Mouse (Mus musculus): ENCODE measurements around the gene Gm34302. TPM values are rescaled to one million over a fixed set of nuclear protein-coding genes. Genes with fewer than 3 reads are reported as not detected.
"Not testable (repeated sequence)": the region's sequence is repeated elsewhere in the genome, so short reads cannot be mapped to it uniquely, and the experiment has no call there.

Gene Gm34302
- not detected for polyA plus RNA-seq (2017; shearing (Covaris generic))

DNA sequence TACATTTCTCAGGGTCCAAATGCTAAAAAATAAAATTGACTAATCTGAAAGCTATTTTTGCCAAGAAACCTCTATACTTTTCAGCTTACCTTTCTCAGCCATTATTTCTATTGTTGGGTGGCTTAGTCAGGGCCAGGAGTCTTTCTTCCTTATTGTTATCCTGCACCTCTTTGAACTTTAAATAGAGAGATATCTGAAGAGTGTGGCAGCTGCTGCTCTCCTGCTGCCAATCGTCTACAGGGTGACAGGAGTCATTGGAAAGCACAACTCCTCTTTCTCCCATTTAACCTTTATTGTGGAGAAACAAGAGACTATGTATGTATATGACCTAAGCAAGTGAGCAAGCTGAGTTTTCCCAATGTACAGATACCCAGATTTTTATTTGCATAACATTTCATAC lies at the start of gene Gm34302:
Gm34302 (minus strand) TSS at position 154 of the 400 bp plus-strand sequence.
- ATAC-seq, result no peak

GRCm38 (mm10) chr3:63531847-63532246 lies 48.2 kb upstream of the Gm34302 start:
- no peak for ATAC-seq

DNA sequence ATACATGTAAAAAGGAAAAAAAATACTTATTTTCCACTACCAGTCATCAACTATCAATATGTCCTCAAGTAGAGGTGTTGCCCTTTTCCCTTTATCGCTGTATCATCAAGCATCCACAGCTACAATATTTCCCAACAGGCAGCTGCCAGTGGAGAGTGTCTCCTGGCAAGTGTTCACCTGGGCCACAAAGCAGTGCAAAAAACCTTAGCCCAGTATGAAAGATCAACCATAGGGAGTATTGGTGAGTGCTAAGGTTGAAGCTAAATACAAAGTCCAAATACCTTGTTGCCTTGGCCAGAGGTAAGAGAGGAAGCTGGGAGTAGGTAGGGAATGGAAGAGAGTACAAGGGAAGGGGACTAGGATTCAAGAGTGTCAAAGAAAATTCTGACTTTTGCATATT lies 34.0 kb upstream of the Gm34302 start:
- ATAC-seq, result no peak

DNA sequence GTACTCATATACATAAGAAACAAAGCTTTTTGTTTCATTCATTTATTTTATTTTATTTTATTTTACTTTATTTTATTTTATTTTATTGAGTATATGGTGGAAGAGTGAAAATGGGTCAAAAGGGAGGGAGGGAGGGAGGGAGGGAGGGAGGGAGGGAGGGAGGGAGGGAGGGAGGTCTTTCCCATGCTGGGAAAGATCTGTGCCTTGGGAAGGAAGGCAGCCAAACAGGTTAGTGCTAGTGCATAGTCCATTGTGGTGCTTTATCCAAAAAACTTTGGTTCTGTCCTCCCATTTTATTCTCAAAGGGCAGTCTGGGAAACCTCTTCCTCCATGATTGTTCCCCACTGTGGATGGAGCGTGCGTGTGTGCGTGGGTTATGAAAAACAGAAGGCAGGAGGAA lies 32.6 kb upstream of the Gm34302 start:
- ATAC-seq, result not testable (repeated sequence)

- no peak for ATAC-seq
Observed at GRCm38 (mm10) chr3:63511316-63511715, 27.6 kb upstream of the Gm34302 start.

DNA sequence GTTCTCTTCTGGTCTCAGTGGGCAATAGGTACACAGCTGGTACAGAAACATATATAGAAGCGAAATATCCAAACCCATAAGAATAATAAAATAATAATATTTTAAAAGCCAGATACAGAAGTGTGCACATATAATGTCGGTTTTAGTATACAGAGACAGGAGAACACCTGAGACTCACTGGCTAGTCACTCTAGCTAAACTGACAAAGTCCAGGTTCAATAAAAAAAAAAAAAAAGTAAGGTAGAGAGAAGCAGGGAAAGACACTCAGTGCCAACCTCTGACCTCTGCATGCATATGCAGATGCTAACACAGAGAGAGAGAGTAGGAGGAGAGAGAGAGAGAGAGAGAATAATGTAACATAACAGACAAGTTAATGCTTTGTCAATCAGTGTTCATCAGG lies 25.8 kb upstream of the Gm34302 start:
- ATAC-seq, result no peak

- no peak for ATAC-seq
Observed at GRCm38 (mm10) chr3:63508924-63509323, 25.2 kb upstream of the Gm34302 start.

DNA sequence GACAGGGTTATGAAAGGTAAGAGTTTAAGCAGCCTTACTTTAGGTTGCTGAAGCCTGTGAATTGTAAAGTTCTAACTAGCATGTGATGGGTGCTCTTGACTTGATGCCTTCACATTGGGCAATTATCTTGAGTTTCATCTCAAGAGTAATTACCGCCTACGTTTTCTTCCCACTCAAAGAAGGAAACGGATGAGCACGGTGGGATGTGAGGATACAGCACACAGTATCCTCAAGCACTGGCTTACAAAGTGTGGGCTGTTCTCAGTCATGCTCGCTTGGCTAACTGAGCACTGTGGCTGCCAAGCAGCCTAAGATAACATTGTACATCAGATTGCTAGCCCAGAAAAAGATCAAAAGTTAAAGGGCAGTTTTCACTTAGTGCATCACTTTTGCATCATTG lies 20.8 kb upstream of the Gm34302 start:
- ATAC-seq, result no peak

DNA sequence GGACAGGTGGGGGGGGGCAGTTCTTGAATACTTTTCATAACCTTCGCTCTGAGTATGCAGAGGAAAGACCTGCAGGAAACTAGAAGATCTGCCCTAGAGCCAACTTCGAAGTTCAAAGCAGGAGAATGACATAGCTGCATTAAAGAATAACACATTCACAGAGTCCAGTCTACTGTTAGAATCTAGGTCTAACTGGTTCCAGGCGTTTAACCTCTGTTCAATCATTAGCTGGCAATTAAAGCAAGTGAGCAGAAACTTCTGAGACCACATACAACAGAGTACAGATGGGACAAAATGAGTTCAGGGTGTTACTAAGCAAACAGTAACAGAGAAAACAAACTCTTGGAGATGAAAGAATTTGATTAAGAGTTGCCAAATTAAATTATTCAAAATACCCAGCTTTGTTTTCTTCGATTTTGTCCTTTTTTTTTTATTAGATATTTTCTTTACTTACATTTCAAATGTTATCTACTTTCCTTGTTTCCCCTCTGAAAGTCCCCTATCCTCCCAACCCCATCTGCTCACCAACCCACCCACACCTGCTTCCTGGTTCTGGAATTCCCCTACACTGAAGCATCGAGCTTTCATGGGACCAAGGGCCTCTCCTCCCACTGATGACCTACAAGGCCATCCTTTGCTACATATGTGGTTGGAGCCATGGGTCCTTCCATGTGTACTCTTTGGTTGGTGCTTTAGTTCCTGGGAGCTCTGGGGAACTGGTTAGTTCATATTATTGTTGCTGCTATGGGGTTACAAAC lies 11.1 kb upstream of the Gm34302 start:
- no peak for ATAC-seq

- no peak for ATAC-seq
Observed at GRCm38 (mm10) chr3:63493563-63493962, 9.9 kb upstream of the Gm34302 start.

DNA sequence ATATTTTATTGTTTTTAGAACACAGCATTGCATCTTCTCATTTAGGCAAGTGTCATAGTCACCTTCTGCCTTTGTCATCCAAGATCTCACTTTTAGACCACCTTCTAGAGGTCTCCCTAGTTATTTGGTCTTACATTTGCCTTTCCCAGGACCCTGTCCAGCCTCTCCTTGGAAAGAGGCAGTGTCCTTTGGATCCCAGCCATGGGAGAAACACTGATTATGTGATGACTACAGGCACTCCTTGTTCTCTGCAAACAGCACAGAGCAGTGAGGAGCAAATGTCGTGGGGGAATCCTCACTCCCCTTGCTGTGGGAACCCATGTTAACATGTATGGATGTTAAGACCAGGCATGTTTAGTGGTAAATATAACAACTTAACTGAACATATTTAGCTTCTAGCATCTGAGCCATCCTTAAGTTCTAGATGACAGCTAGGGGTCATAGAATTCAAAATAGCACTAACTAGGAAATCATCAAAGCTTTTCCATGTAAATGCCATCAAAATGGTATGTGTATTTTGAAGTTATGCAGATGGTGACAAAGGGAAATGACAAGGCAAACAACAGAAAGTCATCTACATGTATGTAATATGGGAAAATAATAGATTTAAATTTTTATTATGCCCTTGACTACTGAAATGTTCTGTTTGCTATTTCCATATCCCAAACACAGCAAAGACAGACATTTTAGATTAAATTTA lies 43.1 kb downstream of the Gm34302 start:
- no peak for ATAC-seq

DNA sequence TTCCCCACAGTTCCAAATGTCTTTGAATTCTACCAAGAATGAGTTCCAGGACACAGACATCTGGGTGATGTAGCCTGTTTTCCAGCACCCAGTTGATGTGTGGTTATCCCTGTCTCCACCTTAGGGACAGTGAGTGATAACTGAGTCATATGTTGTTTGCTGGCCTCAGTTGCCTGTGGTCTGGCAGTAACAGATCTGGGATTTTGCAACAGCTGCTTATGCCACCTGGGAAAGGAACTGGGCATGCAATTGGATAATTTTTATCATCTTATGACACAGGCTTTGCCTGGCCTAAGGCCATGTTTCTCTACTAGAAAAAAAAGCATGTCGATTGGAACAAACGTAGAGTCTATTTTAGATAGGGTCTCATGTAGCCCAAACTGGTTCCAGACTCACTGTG lies 43.9 kb downstream of the Gm34302 start:
- ATAC-seq, result no peak

GRCm38 (mm10) chr3:63438898-63439297 lies 44.8 kb downstream of the Gm34302 start:
- no peak for ATAC-seq

Other genes with a start within 250 kb of the Gm34302 start
- gene Mme, start 242.3 kb downstream of the Gm34302 start, polyA plus RNA-seq (2017; shearing (Covaris generic)), result not detected